Mouse (Mus musculus): ENCODE measurements at regions not wholly inside any gene's neighbourhood (a gene's known extent, or its start where the extent isn't known, plus 50 kb on each side); places are given as distances from the start of the nearest gene placed in this dataset.

- no peak for TF ChIP-seq CTCF (IDR thresholded peaks at IDR 0.05; ENCODE audit: low read depth, low read length)
- TF ChIP-seq POLR2A (IDR thresholded peaks at IDR 0.05; ENCODE audit: extremely low read depth, insufficient read depth, low read length): no peak
These were observed 151.8 kb upstream of the Ntf3 start for GRCm38 (mm10) chr6:126318523-126318922.
